Mouse (Mus musculus): ENCODE results near the gene Grm7.

- no peak for TF ChIP-seq POLR2A (IDR thresholded peaks at IDR 0.05; ENCODE audit: low read depth, low read length)
- no peak for TF ChIP-seq CTCF (IDR thresholded peaks at IDR 0.05; ENCODE audit: borderline replicate concordance, insufficient read depth, low read length)
Measured at GRCm38 (mm10) chr6:111094818-111095217, 449.4 kb downstream of the Grm7 start.
